Mouse (Mus musculus) limb, embryonic 11.5 days (tissue): ENCODE data around the gene Cdh12. TPM values are rescaled to one million over a fixed set of nuclear protein-coding genes. Genes with fewer than 3 reads are reported as not detected.

ENCODE experiments used
- ATAC-seq: fragments of 200-750 bp; cut with Nextera tagmentation; 2 replicates; pipeline ENCODE4 v1.8.0; 2017; ENCODE audit warnings: low read depth; ENCODE audit not compliant: insufficient number of reproducible peaks, low FRiP score, low TSS enrichment
- DNase-seq: peaks from one replicate; pipeline ENCODE4 v3.0.0-alpha.2; 2015; ENCODE audit warnings: low spot score
- H3K27ac ChIP-seq: fragments of 300-500 bp; sonication (generic); replicated peaks from 2 replicates; pipeline ENCODE4 v1.5.1; 2014; ENCODE audit warnings: low read depth, mild to moderate bottlenecking, low read length
- H3K27me3 ChIP-seq: fragments of 300-500 bp; sonication (generic); 2 replicates; pipeline ENCODE4 v1.6.1; 2014; ENCODE audit warnings: mild to moderate bottlenecking, low read length, mixed read lengths; ENCODE audit not compliant: control insufficient read depth, insufficient read depth
- H3K36me3 ChIP-seq: fragments of 300-500 bp; sonication (generic); 2 replicates; pipeline ENCODE4 v1.6.1; 2014; ENCODE audit warnings: mild to moderate bottlenecking, low read length, moderate library complexity, mixed read lengths; ENCODE audit not compliant: control insufficient read depth, insufficient read depth
- H3K4me1 ChIP-seq: fragments of 300-500 bp; sonication (generic); 2 replicates; pipeline ENCODE4 v1.6.1; 2014; ENCODE audit warnings: low read length, mixed read lengths; ENCODE audit not compliant: control insufficient read depth, insufficient read depth
- H3K4me2 ChIP-seq: fragments of 300-500 bp; sonication (generic); 2 replicates; pipeline ENCODE4 v1.6.1; 2014; ENCODE audit warnings: low read depth, mild to moderate bottlenecking, moderate library complexity; ENCODE audit not compliant: severe bottlenecking
- H3K4me3 ChIP-seq: fragments of 300-500 bp; sonication (generic); 2 replicates; pipeline ENCODE4 v1.5.1; 2014; ENCODE audit warnings: low read depth, low read length
- H3K9ac ChIP-seq: fragments of 300-500 bp; sonication (generic); 2 replicates; pipeline ENCODE4 v1.6.1; 2014; ENCODE audit warnings: mild to moderate bottlenecking, low read length
- H3K9me3 ChIP-seq: fragments of 300-500 bp; sonication (generic); 2 replicates; pipeline ENCODE4 v1.6.1; 2016; ENCODE audit warnings: low read length; ENCODE audit not compliant: control insufficient read depth
- WGBS: fragments of 180-500 bp; shearing (Covaris S2); extraction: QIAGEN DNeasy Blood & Tissue Kit; methylation state at CpG from one replicate; pipeline ENCODE4 v1.1.7; 2014; 5-methylcytosine and 5-hydroxymethylcytosine counted together
- polyA plus RNA-seq: library from polyadenylated mRNA; unstranded; fragments of >200 nt; fragmentation: Nextera tagmentation; extraction: Ambion mirVana; gene quantifications from 2 replicates; pipeline ENCODE4 v1.2.1, GENCODE M21; 2014

The Cdh12 gene
- polyA plus RNA-seq = 0.09 and 0.44 TPM in 2 replicates

DNA sequence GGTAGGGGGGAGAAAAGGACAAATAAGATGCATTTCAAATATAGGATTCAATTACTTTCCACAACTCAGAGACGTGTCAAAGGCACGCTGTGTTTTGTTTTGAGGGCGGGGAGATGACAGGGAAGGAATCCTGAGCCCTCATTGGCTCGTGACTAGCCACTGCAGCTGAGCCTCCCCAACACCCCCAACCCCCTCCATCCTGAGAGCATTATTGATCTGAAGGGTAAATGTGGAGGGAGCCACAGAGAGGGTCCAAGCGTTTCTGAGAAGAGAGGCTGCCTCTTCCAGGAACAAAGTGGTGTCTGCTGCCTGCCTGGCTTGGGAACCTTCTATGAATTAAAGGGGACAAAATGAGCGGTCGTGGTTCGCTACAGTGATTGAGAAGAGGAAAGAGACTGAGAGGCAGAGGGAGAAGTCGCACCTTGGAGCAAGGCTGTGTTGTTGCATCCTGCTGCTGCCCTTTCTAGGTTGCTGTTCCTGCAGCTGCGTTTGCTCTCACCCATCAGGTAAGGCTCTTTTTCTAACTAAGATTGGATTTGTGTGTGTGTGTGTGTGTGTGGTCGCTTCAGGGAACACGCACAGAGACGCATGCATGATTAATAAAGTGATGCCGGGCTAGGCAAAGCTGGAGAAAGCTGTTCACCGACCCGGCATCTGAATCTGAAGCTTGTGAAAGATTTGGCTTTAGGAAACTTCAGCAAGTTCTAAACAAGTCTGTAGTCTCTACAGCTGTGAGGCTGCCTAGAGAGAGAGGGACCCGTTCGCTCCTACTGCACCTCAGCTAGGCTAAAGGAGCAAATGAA, at the start of gene Cdh12:
Cdh12 (plus strand) TSS at position 405 of the 803 bp plus-strand sequence.
- H3K4me2 ChIP-seq = peak within 1 kb of the TSS; percentile 40
- no peaks in the 10 kb centered on the region for H3K36me3 ChIP-seq
- peak within 1 kb of the TSS; percentile 5; the same call in 1 of the 2 replicates for H3K4me3 ChIP-seq
- no peaks in the 10 kb centered on the region for H3K9me3 ChIP-seq
- no peak within 1 kb of the TSS for H3K9ac ChIP-seq
- 14% methylated on average over 18 of the region's 18 CpGs for WGBS
- no peak within 1 kb of the TSS for H3K27ac ChIP-seq
- DNase-seq (peak; percentile 29), ATAC-seq (no peak)
- no peaks in the 10 kb centered on the region for H3K27me3 ChIP-seq
- H3K4me1 ChIP-seq = no peaks in the 10 kb centered on the region

DNA sequence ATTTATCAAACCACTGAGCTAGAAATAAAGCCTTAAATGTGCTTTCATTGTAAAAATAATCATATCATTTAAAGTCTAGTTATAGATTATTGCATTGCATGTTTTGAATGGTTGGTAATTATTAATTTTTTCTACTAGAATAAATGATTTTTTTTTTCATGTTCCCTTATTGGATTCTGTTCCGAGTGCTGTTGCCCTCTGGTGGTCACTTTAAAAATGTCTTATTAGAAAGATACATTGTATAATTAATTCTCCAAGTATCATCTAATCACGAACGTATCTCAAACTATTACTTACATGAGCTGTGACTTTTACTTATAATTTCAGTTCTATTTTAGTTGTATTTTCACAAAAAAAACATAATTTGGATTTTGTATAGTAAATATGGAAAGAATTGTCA, 45.5 kb upstream of the Cdh12 start:
- H3K36me3 ChIP-seq = no peaks in the 10 kb centered on the region
- no peak overlapping the region for H3K27ac ChIP-seq
- ATAC-seq (no peak), DNase-seq (no peak)
- no peaks in the 10 kb centered on the region for H3K27me3 ChIP-seq
- 49% methylated on average over 3 of the region's 3 CpGs for WGBS
- H3K4me1 ChIP-seq = no peaks in the 10 kb centered on the region
- H3K4me3 ChIP-seq = no peak overlapping the region
- no peak overlapping the region for H3K9ac ChIP-seq
- no peak overlapping the region for H3K4me2 ChIP-seq
- H3K9me3 ChIP-seq = no peaks in the 10 kb centered on the region

DNA sequence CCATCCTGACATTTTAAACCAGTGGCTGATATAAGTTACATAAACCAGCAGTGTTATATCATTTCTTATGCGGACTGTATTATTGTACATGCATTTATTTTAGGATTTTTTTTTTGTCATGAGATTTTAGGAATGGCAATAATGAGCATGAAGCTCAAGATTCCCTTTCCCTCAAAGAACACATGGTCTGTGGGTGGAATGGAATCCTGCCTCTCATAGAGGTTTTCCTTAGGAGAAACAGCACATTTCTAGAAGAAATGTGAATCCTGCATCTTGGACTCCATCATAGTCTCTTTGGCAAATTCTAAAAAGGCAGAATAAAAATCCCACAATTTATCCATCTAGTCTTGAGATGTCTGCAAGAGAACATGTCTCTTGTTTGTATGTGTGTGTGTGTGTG, 35.7 kb upstream of the Cdh12 start:
- no peaks in the 10 kb centered on the region for H3K27me3 ChIP-seq
- 96% methylated on average over 1 of the region's 1 CpGs for WGBS
- DNase-seq = no peak
- no peaks in the 10 kb centered on the region for H3K36me3 ChIP-seq
- no peak overlapping the region for H3K27ac ChIP-seq
- H3K4me1 ChIP-seq = no peaks in the 10 kb centered on the region
- no peaks in the 10 kb centered on the region for H3K9me3 ChIP-seq
- no peak overlapping the region for H3K4me2 ChIP-seq
- no peak overlapping the region for H3K9ac ChIP-seq
- no peak overlapping the region for H3K4me3 ChIP-seq
- no peak for ATAC-seq

DNA sequence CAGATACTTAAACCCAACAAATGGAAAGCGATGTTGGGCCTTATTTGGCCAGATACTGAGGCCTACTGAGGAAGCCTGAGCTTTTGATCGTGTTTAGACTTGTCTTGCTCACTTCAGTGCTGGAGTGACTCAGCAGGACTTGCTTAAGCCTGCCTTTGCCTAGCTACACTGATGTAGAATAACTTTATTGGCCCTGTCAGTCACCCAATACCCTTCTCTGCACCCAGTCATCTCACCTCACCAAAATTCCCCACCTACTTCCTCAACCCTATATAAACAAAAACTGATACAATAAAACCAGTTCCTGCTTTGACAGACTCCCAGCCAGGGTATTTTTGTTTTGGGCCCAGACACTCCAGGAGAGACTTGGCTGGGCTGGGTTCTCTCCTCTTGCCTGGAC, 12.7 kb upstream of the Cdh12 start:
- Histone ChIP-seq H3K4me3 (no peak overlapping the region), H3K27me3 (no peaks in the 10 kb centered on the region), H3K36me3 (no peaks in the 10 kb centered on the region), H3K9ac (no peak overlapping the region), H3K4me2 (no peak overlapping the region), H3K9me3 (no peaks in the 10 kb centered on the region), H3K27ac (no peak overlapping the region), H3K4me1 (no peaks in the 10 kb centered on the region)
- no peak for DNase-seq
- no peak for ATAC-seq
- WGBS = 70% methylated on average over 2 of the region's 2 CpGs

DNA sequence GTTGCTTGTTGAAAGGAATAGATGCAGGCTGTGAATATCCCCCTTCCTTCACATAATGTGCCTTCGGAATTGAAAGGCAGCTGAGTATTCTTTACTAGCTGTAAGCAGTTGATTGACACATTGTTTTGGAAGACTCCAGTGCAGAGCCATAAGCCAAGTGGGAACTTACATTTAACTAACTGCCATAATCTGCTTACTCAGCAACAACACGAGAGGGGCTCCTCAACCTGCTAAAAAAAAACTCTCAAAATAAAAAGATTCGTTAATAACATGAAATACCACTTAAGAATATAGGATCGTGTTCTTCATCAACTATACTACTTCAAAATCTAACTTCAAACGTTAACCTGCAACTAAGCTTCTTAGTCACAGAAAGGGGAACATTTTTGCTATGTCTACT, 1.5 kb downstream of the Cdh12 start:
- no peak overlapping the region for H3K4me3 ChIP-seq
- DNase-seq (no peak), ATAC-seq (no peak)
- WGBS = 80% methylated on average over 5 of the region's 5 CpGs
- H3K4me1 ChIP-seq = no peaks in the 10 kb centered on the region
- H3K27me3 ChIP-seq = no peaks in the 10 kb centered on the region
- no peaks in the 10 kb centered on the region for H3K36me3 ChIP-seq
- H3K27ac ChIP-seq = no peak overlapping the region
- no peaks in the 10 kb centered on the region for H3K9me3 ChIP-seq
- H3K9ac ChIP-seq = no peak overlapping the region
- H3K4me2 ChIP-seq = no peak overlapping the region

DNA sequence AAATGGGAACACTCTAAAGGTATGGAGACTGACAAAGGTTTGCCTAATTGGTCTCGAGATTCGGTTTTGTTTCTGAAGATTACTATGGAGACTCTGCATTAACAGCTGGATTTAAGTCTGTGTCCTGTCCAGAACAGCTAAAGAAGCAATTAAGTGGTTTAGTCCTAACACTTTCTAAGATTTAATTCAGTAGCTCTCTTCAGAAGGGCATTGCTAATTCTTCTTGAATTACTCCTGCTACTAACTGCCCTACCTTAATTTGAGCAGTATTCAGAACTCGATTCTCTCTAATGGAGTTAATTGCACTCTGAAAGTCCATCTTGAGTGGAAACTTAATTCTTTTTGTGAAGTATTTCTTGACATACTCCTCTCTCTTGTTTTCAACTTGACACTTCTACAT, 9.4 kb downstream of the Cdh12 start:
- Histone ChIP-seq H3K9me3 (no peaks in the 10 kb centered on the region), H3K27ac (no peak overlapping the region), H3K9ac (no peak overlapping the region), H3K4me3 (no peak overlapping the region), H3K4me1 (no peaks in the 10 kb centered on the region), H3K27me3 (no peaks in the 10 kb centered on the region), H3K4me2 (no peak overlapping the region), H3K36me3 (no peaks in the 10 kb centered on the region)
- WGBS = 77% methylated on average over 3 of the region's 3 CpGs
- ATAC-seq = no peak
- DNase-seq = no peak

DNA sequence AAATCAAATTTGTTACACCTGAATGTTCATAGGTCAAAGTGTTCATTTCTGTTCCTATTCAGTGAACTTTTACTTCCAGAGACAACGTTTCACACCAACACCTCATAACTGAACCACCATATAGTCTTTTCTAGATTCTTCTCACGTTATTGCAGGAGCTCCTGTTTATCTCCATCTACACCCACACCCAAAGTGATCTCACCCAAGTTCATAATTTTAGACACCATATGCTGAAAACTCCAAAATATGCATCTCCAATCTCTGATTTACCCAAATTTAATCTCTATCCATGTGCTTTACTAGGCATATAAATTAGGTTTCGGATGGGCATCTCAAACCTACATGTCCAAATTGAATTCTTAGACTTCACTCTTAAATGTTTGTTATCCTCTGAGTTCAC, 13.4 kb downstream of the Cdh12 start:
- no peaks in the 10 kb centered on the region for H3K4me1 ChIP-seq
- no peak overlapping the region for H3K4me2 ChIP-seq
- H3K27ac ChIP-seq = no peak overlapping the region
- DNase-seq (no peak), ATAC-seq (no peak)
- no peaks in the 10 kb centered on the region for H3K27me3 ChIP-seq
- H3K9ac ChIP-seq = no peak overlapping the region
- H3K9me3 ChIP-seq = no peaks in the 10 kb centered on the region
- H3K4me3 ChIP-seq = no peak overlapping the region
- H3K36me3 ChIP-seq = no peaks in the 10 kb centered on the region
- WGBS = 82% methylated on average over 3 of the region's 3 CpGs

DNA sequence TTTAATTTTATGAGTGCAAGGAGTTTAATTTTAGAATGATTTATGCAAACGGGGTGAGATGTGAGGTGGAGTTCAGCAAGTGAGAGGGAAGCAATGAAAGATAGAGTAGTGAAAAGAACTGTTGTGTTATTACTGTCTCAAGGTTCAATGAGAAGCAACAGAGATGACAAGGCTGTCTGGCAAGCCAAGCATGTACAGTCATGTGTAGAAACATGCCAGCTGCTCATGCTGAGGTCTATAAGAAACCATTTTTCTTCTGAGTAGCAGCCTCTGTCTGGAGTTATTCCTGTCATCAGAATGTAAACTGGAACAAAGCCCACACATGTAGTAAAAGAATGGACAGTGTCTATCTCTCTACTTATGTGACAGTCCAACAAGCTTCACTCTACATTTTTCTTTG, 14.5 kb downstream of the Cdh12 start:
- Histone ChIP-seq H3K4me3 (no peak overlapping the region), H3K9ac (no peak overlapping the region), H3K4me2 (no peak overlapping the region), H3K27ac (no peak overlapping the region), H3K4me1 (no peaks in the 10 kb centered on the region), H3K36me3 (no peaks in the 10 kb centered on the region), H3K27me3 (no peaks in the 10 kb centered on the region), H3K9me3 (no peaks in the 10 kb centered on the region)
- DNase-seq (no peak), ATAC-seq (no peak)
- 83% methylated on average over 1 of the region's 1 CpGs for WGBS

DNA sequence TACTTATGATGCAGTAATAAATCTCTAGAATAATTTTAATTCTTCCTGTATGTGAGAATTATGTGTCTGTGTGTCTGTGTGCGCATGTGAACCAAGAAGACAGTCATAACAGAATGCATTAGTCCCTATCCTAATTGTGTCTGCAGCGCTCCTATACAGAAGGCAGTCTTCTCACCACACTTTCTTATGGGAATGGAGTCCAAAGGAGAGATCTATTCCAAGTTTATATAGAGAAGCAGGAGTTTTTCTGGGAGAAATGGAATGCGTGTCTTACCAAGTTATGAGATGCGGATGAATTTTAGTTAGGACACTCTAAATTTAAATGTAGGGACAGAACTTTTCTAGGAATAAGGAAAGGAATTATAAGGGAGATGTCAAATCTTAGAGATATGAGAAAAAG, 101.9 kb downstream of the Cdh12 start:
- Histone ChIP-seq H3K27me3 (no peaks in the 10 kb centered on the region), H3K9me3 (no peaks in the 10 kb centered on the region), H3K4me3 (no peak overlapping the region), H3K9ac (no peak overlapping the region), H3K4me1 (no peaks in the 10 kb centered on the region), H3K27ac (no peak overlapping the region), H3K4me2 (no peak overlapping the region), H3K36me3 (no peaks in the 10 kb centered on the region)
- ATAC-seq (no peak), DNase-seq (no peak)
- 93% methylated on average over 4 of the region's 4 CpGs for WGBS
